Mouse (Mus musculus): ENCODE measurements around the gene Mtmr10.

- TF ChIP-seq GATA1 (IDR thresholded peaks at IDR 0.05; ENCODE audit: low read length) (no peak), TAL1 (IDR thresholded peaks at IDR 0.05; ENCODE audit: low read length) (no peak)
These were observed 40.7 kb upstream of the Mtmr10 start for GRCm38 (mm10) chr7:64246713-64247112.
